Mouse (Mus musculus) heart, embryonic 11.5 days (tissue): ENCODE results near the gene Synj1. TPM values are rescaled to one million over a fixed set of nuclear protein-coding genes. Genes with fewer than 3 reads are reported as not detected.

Source experiments
- ATAC-seq: fragments of 200-750 bp; cut with Nextera tagmentation; replicated peaks from 2 replicates; pipeline ENCODE4 v1.8.0; 2017; ENCODE audit warnings: moderate library complexity; ENCODE audit not compliant: insufficient number of reproducible peaks, low FRiP score, low TSS enrichment
- H3K27ac ChIP-seq: fragments of 300-500 bp; sonication (generic); 2 replicates; pipeline ENCODE4 v1.5.1; 2014; ENCODE audit warnings: mild to moderate bottlenecking, low read depth, low read length
- H3K27me3 ChIP-seq: fragments of 300-500 bp; sonication (generic); 2 replicates; pipeline ENCODE4 v1.6.1; 2014; ENCODE audit warnings: mild to moderate bottlenecking, low read length, mixed read lengths; ENCODE audit not compliant: control insufficient read depth, insufficient read depth
- H3K36me3 ChIP-seq: fragments of 300-500 bp; sonication (generic); 2 replicates; pipeline ENCODE4 v1.6.1; 2014; ENCODE audit warnings: mild to moderate bottlenecking, low read length, moderate library complexity, mixed read lengths; ENCODE audit not compliant: control insufficient read depth, insufficient read depth
- H3K4me1 ChIP-seq: fragments of 300-500 bp; sonication (generic); 2 replicates; pipeline ENCODE4 v1.6.1; 2014; ENCODE audit warnings: low read length; ENCODE audit not compliant: control insufficient read depth, insufficient read depth
- H3K4me2 ChIP-seq: fragments of 300-500 bp; sonication (generic); 2 replicates; pipeline ENCODE4 v1.6.1; 2014; ENCODE audit warnings: mild to moderate bottlenecking, moderate library complexity
- H3K4me3 ChIP-seq: fragments of 300-500 bp; sonication (generic); 2 replicates; pipeline ENCODE4 v1.5.1; 2014; ENCODE audit warnings: low read depth, low read length
- H3K9ac ChIP-seq: fragments of 300-500 bp; sonication (generic); 2 replicates; pipeline ENCODE4 v1.6.1; 2014; ENCODE audit warnings: mild to moderate bottlenecking, low read depth, low read length, moderate library complexity
- H3K9me3 ChIP-seq: fragments of 300-500 bp; sonication (generic); replicated peaks from 2 replicates; pipeline ENCODE4 v1.6.1; 2016; ENCODE audit warnings: low read length; ENCODE audit not compliant: control insufficient read depth
- WGBS: fragments of 180-500 bp; shearing (Covaris S2); extraction: QIAGEN DNeasy Blood & Tissue Kit; methylation state at CpG from one replicate; pipeline ENCODE4 v1.1.7; 2014; ENCODE audit not compliant: insufficient replicate concordance; 5-methylcytosine and 5-hydroxymethylcytosine counted together
- polyA plus RNA-seq: library from polyadenylated mRNA; unstranded; fragments of >200 nt; fragmentation: Nextera tagmentation; extraction: Ambion mirVana; gene quantifications from 2 replicates; pipeline ENCODE4 v1.2.1, GENCODE M21; 2014

Synj1 gene
- polyA plus RNA-seq, 1 experiment from 2014 or later, result 15.2 TPM

DNA sequence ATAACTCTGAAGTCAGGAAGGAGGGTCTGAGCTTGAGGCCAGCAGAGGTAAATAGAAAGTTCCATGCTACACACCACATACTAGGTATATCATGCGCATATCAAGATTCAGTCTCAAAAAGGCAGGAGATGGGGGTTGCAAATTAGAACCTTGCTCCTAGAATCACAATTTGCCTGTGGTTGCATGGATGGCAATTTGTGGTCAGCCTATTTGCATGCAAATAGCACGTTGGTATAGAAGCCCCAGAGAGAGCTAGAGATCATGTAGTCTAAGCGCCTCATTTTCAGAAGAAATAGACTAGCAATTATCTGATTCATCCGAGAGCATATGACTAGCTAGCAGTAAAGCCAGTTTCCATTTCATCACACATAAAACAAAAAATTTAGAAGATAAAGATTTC is 11.3 kb downstream of the Synj1 start:
- no peak overlapping the region for H3K4me2 ChIP-seq
- H3K4me3 ChIP-seq, result no peak overlapping the region
- H3K9me3 ChIP-seq, result no peaks in the 10 kb centered on the region
- H3K4me1 ChIP-seq, result peaks cover 12% of the 10 kb centered on the region
- H3K9ac ChIP-seq, result no peak overlapping the region
- no peaks in the 10 kb centered on the region for H3K27me3 ChIP-seq
- no peaks in the 10 kb centered on the region for H3K36me3 ChIP-seq
- WGBS, result 79% methylated on average over 4 of the region's 4 CpGs
- no peak for ATAC-seq
- H3K27ac ChIP-seq, result no peak overlapping the region

DNA sequence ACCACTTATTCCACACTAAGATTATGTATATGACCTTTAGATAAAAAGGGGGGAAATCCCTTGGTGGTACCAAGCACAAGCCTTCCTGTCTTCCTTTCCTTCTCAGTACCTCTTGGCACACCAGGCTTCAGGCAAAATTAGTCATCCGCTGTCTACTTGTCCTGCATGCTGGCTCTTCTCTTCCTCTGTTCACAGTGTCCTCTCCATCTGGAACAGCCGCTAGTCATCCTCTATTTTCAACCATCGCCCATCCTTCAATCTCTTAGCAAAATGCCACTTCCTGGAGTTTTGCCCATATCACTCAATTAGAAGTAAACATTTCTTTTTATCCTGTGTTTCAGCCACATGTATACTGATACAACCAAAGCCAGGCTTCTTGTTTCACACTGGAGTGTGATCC is 13.3 kb downstream of the Synj1 start:
- Histone ChIP-seq H3K9ac (no peak overlapping the region), H3K27me3 (no peaks in the 10 kb centered on the region), H3K36me3 (no peaks in the 10 kb centered on the region), H3K9me3 (no peaks in the 10 kb centered on the region), H3K27ac (no peak overlapping the region), H3K4me2 (no peak overlapping the region), H3K4me1 (peaks cover 18% of the 10 kb centered on the region), H3K4me3 (no peak overlapping the region)
- 88% methylated on average over 3 of the region's 3 CpGs for WGBS
- no peak for ATAC-seq

DNA sequence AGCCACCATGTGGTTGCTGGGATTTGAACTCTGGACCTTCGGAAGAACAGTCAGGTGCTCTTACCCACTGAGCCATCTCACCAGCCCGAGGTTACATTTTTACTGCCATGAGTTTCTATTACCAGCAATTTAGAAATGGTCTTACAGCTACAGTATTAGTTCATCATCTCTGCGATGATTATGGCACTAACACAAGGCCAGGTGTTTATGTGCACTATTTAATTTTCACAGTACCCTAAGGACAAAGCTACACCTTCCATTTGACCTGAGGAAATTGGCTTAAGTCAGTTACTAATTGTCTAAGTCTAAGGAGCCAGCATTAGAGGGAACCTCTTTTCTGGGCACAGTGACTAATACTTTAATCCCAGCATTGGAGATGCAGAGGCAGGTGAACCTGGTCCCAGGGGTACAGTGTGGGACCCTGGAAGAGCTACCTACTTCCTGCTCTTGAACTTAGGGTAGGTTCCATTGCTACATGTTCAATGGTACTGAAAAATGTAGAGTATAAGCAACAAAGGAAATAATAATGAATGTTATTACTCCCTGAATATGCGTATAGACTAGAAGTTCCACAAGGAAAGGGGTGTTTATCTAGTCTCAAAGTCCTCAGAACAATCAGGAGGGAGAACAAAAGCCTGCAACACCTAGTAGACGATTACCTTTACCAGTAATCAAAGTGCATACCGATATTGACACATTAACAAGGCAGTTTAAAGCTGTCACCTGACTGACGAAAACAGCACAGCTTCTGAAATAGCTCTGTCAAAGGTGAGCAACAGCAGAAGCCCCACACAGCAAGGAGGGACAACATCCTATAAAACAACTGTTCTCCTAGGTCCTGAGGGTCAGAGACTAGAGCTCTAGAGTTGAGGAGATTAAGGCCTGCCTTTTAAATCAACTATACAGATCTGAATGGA is 14.5 kb downstream of the Synj1 start:
- WGBS, result 74% methylated on average over 7 of the region's 7 CpGs

DNA sequence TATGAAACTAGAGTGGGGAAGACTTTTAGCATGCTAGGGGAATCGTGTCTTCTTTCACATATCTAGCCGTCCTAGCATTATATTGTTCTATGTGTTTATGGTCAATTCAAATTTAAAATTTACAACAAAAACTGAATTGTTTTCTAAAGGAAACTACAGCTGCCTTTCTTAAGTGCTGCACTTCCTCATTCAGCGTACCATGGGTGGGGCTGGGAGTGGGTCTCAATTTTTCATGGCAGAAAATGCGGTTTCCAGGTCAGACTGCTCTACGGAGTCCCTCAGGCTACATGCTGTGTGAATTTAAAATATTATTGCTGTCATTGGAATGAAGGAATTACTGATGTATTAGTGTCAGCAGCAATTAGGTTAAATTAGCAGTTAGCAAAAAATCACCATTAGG is 15.6 kb downstream of the Synj1 start:
- Histone ChIP-seq H3K27ac (peak overlapping the region; percentile 51; the same call in 1 of the 2 replicates), H3K4me1 (peaks cover 18% of the 10 kb centered on the region), H3K36me3 (0 out of 2 replicates have a peak, but pooled peaks cover 2% of the 10 kb centered on the region), H3K4me2 (no peak overlapping the region), H3K9me3 (no peaks in the 10 kb centered on the region), H3K9ac (no peak overlapping the region), H3K27me3 (no peaks in the 10 kb centered on the region), H3K4me3 (no peak overlapping the region)
- ATAC-seq, result no peak
- WGBS, result 71% methylated on average over 5 of the region's 5 CpGs

More for the DNA sequence above, 14.5 kb downstream of the Synj1 start:
- ATAC-seq, result no peak
- no peaks in the 10 kb centered on the region for H3K27me3 ChIP-seq
- no peak overlapping the region for H3K4me2 ChIP-seq
- no peaks in the 10 kb centered on the region for H3K9me3 ChIP-seq
- no peaks in the 10 kb centered on the region for H3K36me3 ChIP-seq
- H3K27ac ChIP-seq, result no peak overlapping the region
- no peak overlapping the region for H3K4me3 ChIP-seq
- H3K4me1 ChIP-seq, result peaks cover 18% of the 10 kb centered on the region
- H3K9ac ChIP-seq, result no peak overlapping the region

DNA sequence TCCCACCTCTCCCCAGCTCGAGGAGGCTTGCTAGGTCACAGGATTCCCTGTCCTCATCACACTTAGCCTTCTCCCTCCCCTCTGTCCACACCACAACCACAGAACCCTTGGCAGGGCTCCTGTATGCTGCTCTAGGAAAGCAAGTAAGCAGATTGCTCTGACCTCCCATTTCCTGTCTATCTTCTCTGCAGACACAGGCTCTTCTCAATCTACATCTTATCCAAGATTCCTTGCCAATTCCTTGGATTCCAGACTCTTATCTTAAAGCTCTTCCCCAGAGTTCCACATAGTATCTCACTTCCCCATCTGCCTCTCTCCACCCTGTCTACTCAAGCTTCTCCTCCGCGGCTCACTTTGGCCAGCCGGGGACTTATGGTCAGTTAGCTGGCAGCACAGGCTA is 16.1 kb downstream of the Synj1 start:
- 0 out of 2 replicates have a peak, but pooled peaks have one; percentile 39 for ATAC-seq
- H3K27me3 ChIP-seq, result no peaks in the 10 kb centered on the region
- peak overlapping the region; percentile 47; the same call in 1 of the 2 replicates for H3K9ac ChIP-seq
- peak overlapping the region; percentile 51; the same call in 1 of the 2 replicates for H3K27ac ChIP-seq
- no peak overlapping the region for H3K4me3 ChIP-seq
- peaks cover 18% of the 10 kb centered on the region for H3K4me1 ChIP-seq
- no peaks in the 10 kb centered on the region for H3K9me3 ChIP-seq
- 13% methylated on average over 4 of the region's 4 CpGs for WGBS
- H3K4me2 ChIP-seq, result peak overlapping the region; percentile 20; the same call in 1 of the 2 replicates
- H3K36me3 ChIP-seq, result 0 out of 2 replicates have a peak, but pooled peaks cover 2% of the 10 kb centered on the region

DNA sequence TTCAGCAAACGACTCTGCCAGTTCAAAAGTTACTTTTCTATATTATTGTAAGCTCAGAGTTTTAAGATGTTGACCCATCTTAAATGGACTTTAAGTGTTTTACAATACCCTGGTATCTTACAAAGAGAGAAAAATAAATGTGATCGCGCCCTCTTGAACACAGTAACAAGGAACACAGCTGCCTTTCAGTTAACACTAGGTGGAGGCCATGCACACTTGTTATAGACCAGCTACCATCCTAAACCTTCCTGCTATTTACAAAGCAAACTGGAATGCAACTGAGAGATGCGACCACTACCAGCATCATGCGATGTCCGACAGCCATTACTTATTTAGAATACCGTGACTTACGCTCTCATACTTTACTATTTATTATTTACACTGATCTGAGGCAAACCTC is 21.9 kb downstream of the Synj1 start:
- Histone ChIP-seq H3K27me3 (no peaks in the 10 kb centered on the region), H3K9ac (no peak overlapping the region), H3K4me3 (no peak overlapping the region), H3K4me1 (no peaks in the 10 kb centered on the region), H3K4me2 (no peak overlapping the region; the same call in 1 of the 2 replicates), H3K9me3 (no peaks in the 10 kb centered on the region), H3K27ac (no peak overlapping the region; the same call in 1 of the 2 replicates), H3K36me3 (peaks cover 2% of the 10 kb centered on the region; the same call in 1 of the 2 replicates)
- ATAC-seq, result no peak
- WGBS, result 91% methylated on average over 8 of the region's 8 CpGs

DNA sequence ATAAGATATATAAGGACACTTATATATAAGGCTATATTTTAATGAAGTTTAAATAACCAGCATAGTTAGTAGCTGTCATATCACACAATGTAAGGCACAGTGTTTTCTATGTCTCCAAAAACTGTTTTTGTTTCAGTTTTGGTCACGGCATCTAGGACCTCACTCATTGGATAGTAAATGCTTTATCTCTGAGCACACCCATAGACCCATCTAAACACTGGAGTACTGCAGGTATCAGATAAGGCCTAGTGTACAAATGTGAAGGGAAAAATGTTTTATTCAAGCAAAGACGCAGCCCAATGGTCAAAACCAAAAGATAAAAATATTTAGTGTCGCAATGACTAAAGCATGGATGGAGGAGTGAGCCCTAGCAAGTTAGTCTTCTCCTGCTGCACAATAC is 22.4 kb downstream of the Synj1 start:
- no peak overlapping the region; the same call in 1 of the 2 replicates for H3K4me2 ChIP-seq
- H3K36me3 ChIP-seq, result peaks cover 2% of the 10 kb centered on the region; the same call in 1 of the 2 replicates
- H3K4me1 ChIP-seq, result no peaks in the 10 kb centered on the region
- no peaks in the 10 kb centered on the region for H3K9me3 ChIP-seq
- H3K27ac ChIP-seq, result no peak overlapping the region; the same call in 1 of the 2 replicates
- no peak overlapping the region for H3K9ac ChIP-seq
- WGBS, result 81% methylated on average over 3 of the region's 3 CpGs
- no peak overlapping the region for H3K4me3 ChIP-seq
- no peaks in the 10 kb centered on the region for H3K27me3 ChIP-seq
- ATAC-seq, result peak; percentile 80

DNA sequence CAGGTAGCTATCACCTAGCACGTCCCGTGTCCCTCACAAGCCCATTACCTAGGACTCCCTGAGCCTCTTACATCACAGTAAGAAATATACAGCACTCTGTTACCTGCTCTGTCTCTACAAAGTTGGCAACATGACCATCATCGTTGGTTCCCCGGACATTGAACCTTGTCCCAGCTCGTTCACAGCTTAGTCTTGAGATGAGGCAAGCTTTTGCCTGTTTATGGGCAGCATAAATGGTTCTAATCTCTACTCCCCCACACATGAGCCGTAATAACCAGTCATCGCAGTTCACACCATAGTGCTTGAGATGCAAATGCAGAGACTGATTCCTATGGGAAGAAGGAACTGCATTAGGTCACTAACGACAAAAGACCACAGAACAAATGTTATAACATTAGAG is 23.1 kb downstream of the Synj1 start:
- WGBS, result 83% methylated on average over 8 of the region's 8 CpGs
- no peak for ATAC-seq
- H3K9me3 ChIP-seq, result no peaks in the 10 kb centered on the region

More for the DNA sequence above, 23.1 kb downstream of the Synj1 start:
- Histone ChIP-seq H3K4me1 (no peaks in the 10 kb centered on the region), H3K36me3 (peaks cover 2% of the 10 kb centered on the region; the same call in 1 of the 2 replicates), H3K4me3 (no peak overlapping the region), H3K4me2 (peak overlapping the region; percentile 41), H3K27me3 (no peaks in the 10 kb centered on the region), H3K27ac (no peak overlapping the region), H3K9ac (no peak overlapping the region)
